Comparison of ENCODE assay signal across 12 mouse cellular contexts in the genomic region with DNA sequence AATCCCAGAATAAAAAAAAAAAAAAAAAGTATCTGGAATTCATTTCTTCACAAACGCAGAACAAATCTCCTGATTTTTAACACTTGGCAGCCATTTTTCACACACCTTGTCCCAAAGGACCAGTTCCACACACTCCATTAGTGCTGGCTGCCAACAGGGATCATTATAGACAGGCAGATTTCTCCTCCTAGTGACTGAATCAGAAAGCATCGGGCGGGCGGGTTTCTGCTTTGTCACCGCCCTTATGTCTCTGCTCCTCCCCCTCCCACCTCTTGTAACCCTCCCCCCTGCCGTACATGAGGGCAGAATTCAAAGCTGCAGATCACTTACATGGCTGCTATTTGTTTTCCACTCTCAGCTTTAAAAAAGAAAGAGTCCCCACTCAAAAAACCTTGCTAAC.
DNase-seq lines count a peak whose midpoint lies in the region; ATAC-seq and TF ChIP-seq lines count a peak whose summit lies in the region.
"Had no signal": no experiment of that assay in that cellular context is flagged by ENCODE, and none has a peak within 500 bp of the region (broad histone marks: within the 10 kb centered on the region; RNA-seq: fewer than 3 reads in every experiment).

No protein-coding gene starts in this region.

- ATAC-seq in midbrain, embryonic 11.5 days (ENCODE audit: low FRiP score) = no peak
- peak; percentile 79; the same call in 1 of the 2 replicates for ATAC-seq in embryonic facial prominence, embryonic 14.5 days (ENCODE audit: low read depth)
- ATAC-seq in hindbrain, postnatal 0 days = no peak

- H3K4me2 ChIP-seq in midbrain, embryonic 11.5 days = no peak overlapping the region
- peak overlapping the region; percentile 14; the same call in 1 of the 2 replicates for H3K4me2 ChIP-seq in embryonic facial prominence, embryonic 14.5 days (ENCODE audit: low read depth, low read length)
- H3K4me2 ChIP-seq in hindbrain, postnatal 0 days (ENCODE audit: low read depth, low read length) = 0 out of 2 replicates have a peak overlapping the region, but pooled peaks have one; percentile 17

- no peak overlapping the region for H3K27ac ChIP-seq in midbrain, embryonic 10.5 days (replicated peaks)
- H3K27ac ChIP-seq in midbrain, embryonic 11.5 days (ENCODE audit: low read depth, low read length) = no peak overlapping the region
- no peak overlapping the region for H3K27ac ChIP-seq in embryonic facial prominence, embryonic 14.5 days (replicated peaks; ENCODE audit: low read depth, low read length)
- no peak overlapping the region for H3K27ac ChIP-seq in hindbrain, postnatal 0 days

- peak; percentile 24 for DNase-seq in midbrain, embryonic 10.5 days (ENCODE audit: low spot score)
- DNase-seq in midbrain, embryonic 11.5 days (ENCODE audit: low spot score, missing footprints) = no peak
- peak; percentile 90 for DNase-seq in embryonic facial prominence, embryonic 14.5 days (ENCODE audit: low spot score)
- DNase-seq in hindbrain, postnatal 0 days (ENCODE audit: low spot score) = peak; percentile 76
- peak; percentile 49 for DNase-seq in retina, embryonic 14.5 days (ENCODE audit: low spot score)
- no peak for DNase-seq in layer of hippocampus, postnatal 14 days (ENCODE audit: low spot score in 2 of 2)
- DNase-seq in heart, postnatal 14 days = no peak
- DNase-seq in T-cell, adult 2 months (ENCODE audit: low spot score) = no peak
- DNase-seq: cerebellum, adult 8-10 months; heart, adult 11 months; kidney, adult 18-20 months; thymus, postnatal 4 days had no signal

- H3K9ac ChIP-seq in midbrain, embryonic 11.5 days (ENCODE audit: low read length) = no peak overlapping the region
- H3K9ac ChIP-seq in embryonic facial prominence, embryonic 14.5 days (ENCODE audit: low read depth, low read length) = no peak overlapping the region
- H3K9ac ChIP-seq in hindbrain, postnatal 0 days (replicated peaks; ENCODE audit: low read length) = no peak overlapping the region

- 9% methylated on average over 6 of the region's 6 CpGs for WGBS in midbrain, embryonic 10.5 days
- 6% methylated on average over 6 of the region's 6 CpGs for WGBS in midbrain, embryonic 11.5 days
- WGBS in embryonic facial prominence, embryonic 14.5 days = 5% methylated on average over 6 of the region's 6 CpGs
- WGBS in hindbrain, postnatal 0 days = 6% methylated on average over 6 of the region's 6 CpGs

- H3K9me3 ChIP-seq in midbrain, embryonic 10.5 days (replicated peaks) = no peaks in the 10 kb centered on the region
- no peaks in the 10 kb centered on the region for H3K9me3 ChIP-seq in midbrain, embryonic 11.5 days (ENCODE audit: control insufficient read depth, low read length)
- peaks cover 4% of the 10 kb centered on the region for H3K9me3 ChIP-seq in embryonic facial prominence, embryonic 14.5 days (ENCODE audit: control insufficient read depth, low read length)
- H3K9me3 ChIP-seq in hindbrain, postnatal 0 days (ENCODE audit: low read length) = peaks cover 2% of the 10 kb centered on the region; the same call in 1 of the 2 replicates

- peaks cover 8% of the 10 kb centered on the region for H3K4me1 ChIP-seq in midbrain, embryonic 10.5 days
- no peaks in the 10 kb centered on the region for H3K4me1 ChIP-seq in midbrain, embryonic 11.5 days (ENCODE audit: control insufficient read depth, insufficient read depth, low read length)
- H3K4me1 ChIP-seq in embryonic facial prominence, embryonic 14.5 days (ENCODE audit: control insufficient read depth, insufficient read depth, low read length) = peaks cover 7% of the 10 kb centered on the region
- no peaks in the 10 kb centered on the region for H3K4me1 ChIP-seq in hindbrain, postnatal 0 days (ENCODE audit: insufficient read depth, low read length)

- intact Hi-C loops in heart, postnatal 14 days (cut with DNase I) = no loop called here

- H3K27me3 ChIP-seq in midbrain, embryonic 10.5 days (ENCODE audit: low read depth, poor library complexity, severe bottlenecking) = no peaks in the 10 kb centered on the region; the same call in 1 of the 2 replicates
- no peaks in the 10 kb centered on the region for H3K27me3 ChIP-seq in midbrain, embryonic 11.5 days (ENCODE audit: control insufficient read depth, insufficient read depth, low read length)
- H3K27me3 ChIP-seq in embryonic facial prominence, embryonic 14.5 days (replicated peaks; ENCODE audit: control insufficient read depth, insufficient read depth, low read length) = no peaks in the 10 kb centered on the region
- H3K27me3 ChIP-seq in hindbrain, postnatal 0 days (ENCODE audit: insufficient read depth, low read length) = peaks cover 3% of the 10 kb centered on the region; the same call in 1 of the 2 replicates

- no peaks in the 10 kb centered on the region for H3K36me3 ChIP-seq in midbrain, embryonic 10.5 days
- H3K36me3 ChIP-seq in midbrain, embryonic 11.5 days (ENCODE audit: control insufficient read depth, insufficient read depth, low read length) = no peaks in the 10 kb centered on the region
- no peaks in the 10 kb centered on the region for H3K36me3 ChIP-seq in embryonic facial prominence, embryonic 14.5 days (ENCODE audit: control insufficient read depth, insufficient read depth, low read length)
- H3K36me3 ChIP-seq in hindbrain, postnatal 0 days (ENCODE audit: insufficient read depth, low read length) = no peaks in the 10 kb centered on the region

- no peak overlapping the region for H3K4me3 ChIP-seq in midbrain, embryonic 10.5 days
- H3K4me3 ChIP-seq in midbrain, embryonic 11.5 days (ENCODE audit: low read depth, low read length) = no peak overlapping the region
- H3K4me3 ChIP-seq in embryonic facial prominence, embryonic 14.5 days (ENCODE audit: low read depth, low read length) = no peak overlapping the region
- H3K4me3 ChIP-seq in hindbrain, postnatal 0 days (ENCODE audit: low read length) = no peak overlapping the region

- peak; percentile 41 for TF ChIP-seq CTCF in hindbrain, postnatal 0 days (IDR thresholded peaks at IDR 0.05; ENCODE audit: low read depth)

Comparison
In these comparisons a context has a peak if more than half of its experiments do, and no peak if none do; other contexts are left out.
1. DNase-seq: peak in midbrain, embryonic 10.5 days (single experiment), embryonic facial prominence, embryonic 14.5 days (single experiment), hindbrain, postnatal 0 days (single experiment) and retina, embryonic 14.5 days (single experiment); none in midbrain, embryonic 11.5 days (single experiment), layer of hippocampus, postnatal 14 days (0 of 2), heart, postnatal 14 days (0 of 2) and T-cell, adult 2 months (single experiment).